Mouse (Mus musculus): ENCODE data around the gene Ube2n. TPM values are rescaled to one million over a fixed set of nuclear protein-coding genes. Genes with fewer than 3 reads are reported as not detected.

Gene Ube2n
- polyA plus RNA-seq, 1 experiment from 2014 or later: 371 TPM

- no peak for DNase-seq (ENCODE audit: low spot score)
- peak overlapping the region; percentile 91 for H3K4me2 ChIP-seq (replicated peaks)
- H3K36me3 ChIP-seq (replicated peaks; ENCODE audit: control insufficient read depth, insufficient read depth): no peaks in the 10 kb centered on the region
- H3K9me3 ChIP-seq (ENCODE audit: control insufficient read depth, low read length): no peaks in the 10 kb centered on the region
- peak overlapping the region; percentile 96 for H3K4me3 ChIP-seq (replicated peaks; ENCODE audit: low read length)
- peak overlapping the region; percentile 92 for H3K9ac ChIP-seq
- no peaks in the 10 kb centered on the region for H3K27me3 ChIP-seq (ENCODE audit: control insufficient read depth, insufficient read depth, low read length)
- no peak for ATAC-seq (ENCODE audit: low FRiP score)
- H3K27ac ChIP-seq: no peak overlapping the region
- 50% methylated on average over 7 of the region's 7 CpGs for whole genome bisulfite sequencing
- H3K4me1 ChIP-seq (replicated peaks; ENCODE audit: control insufficient read depth, insufficient read depth, low read length): peaks cover 20% of the 10 kb centered on the region
Observed at GRCm38 (mm10) chr10:95561616-95562015, 46.7 kb downstream of the Ube2n start.

GRCm38 (mm10) chr10:95562395-95562794 is 47.5 kb downstream of the Ube2n start:
- Histone ChIP-seq H3K4me1 (replicated peaks; ENCODE audit: control insufficient read depth, insufficient read depth, low read length) (peaks cover 20% of the 10 kb centered on the region), H3K27ac (no peak overlapping the region), H3K4me2 (replicated peaks) (peak overlapping the region; percentile 91), H3K4me3 (replicated peaks; ENCODE audit: low read length) (peak overlapping the region; percentile 96), H3K36me3 (replicated peaks; ENCODE audit: control insufficient read depth, insufficient read depth) (no peaks in the 10 kb centered on the region), H3K9me3 (ENCODE audit: control insufficient read depth, low read length) (no peaks in the 10 kb centered on the region), H3K27me3 (ENCODE audit: control insufficient read depth, insufficient read depth, low read length) (no peaks in the 10 kb centered on the region), H3K9ac (peak overlapping the region; percentile 92)
- ATAC-seq (ENCODE audit: low FRiP score) (no peak), DNase-seq (ENCODE audit: low spot score) (no peak)
- 16% methylated on average over 8 of the region's 8 CpGs for WGBS

DNA sequence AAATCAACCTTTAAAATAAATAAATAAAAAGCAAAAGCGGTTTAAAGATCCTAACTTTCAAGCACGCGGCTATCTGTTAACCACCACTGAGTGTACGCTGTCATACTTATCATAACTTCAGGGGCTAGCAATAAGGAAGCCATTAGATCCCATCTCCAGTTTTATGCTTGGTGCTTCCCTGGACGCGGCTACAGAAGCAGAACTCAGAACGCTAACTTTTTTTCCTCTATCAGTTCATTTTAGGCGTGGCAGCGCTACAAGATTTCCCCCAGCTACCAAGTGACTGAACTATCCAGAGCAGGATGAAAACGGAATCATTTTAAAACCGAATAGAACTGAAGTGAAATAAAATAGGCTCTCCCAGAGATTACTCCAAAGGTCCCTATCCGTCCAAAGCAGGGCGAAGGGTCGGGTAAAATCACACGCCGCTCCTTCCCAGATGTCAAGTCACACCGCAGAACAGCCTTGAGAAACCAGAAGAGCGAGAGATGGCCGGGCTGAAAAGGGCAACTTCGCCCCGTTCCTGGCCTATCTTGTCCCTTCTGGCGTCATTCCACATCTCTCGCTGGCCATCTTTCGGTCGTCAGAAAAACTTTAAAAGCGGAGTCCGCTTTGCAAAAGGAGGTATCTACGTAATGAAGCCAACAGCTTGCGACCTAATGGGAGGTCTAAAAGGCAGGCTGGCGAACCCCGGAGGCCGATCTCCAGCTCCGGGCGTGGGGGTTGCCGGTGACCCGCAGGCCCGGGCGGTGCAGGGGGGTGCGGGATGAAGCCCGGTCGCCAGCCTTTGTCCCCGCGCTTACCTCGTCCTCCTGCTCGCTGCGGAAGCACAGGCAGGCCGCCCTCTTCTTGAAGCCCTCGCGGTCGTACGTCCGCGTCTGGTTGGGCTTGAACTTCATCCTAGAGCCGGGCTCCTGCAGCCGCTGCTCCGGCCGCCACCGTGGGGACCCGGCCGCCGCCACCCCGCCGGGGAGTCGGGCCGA is 48.2 kb downstream of the Ube2n start:
- Histone ChIP-seq H3K4me1 (replicated peaks; ENCODE audit: control insufficient read depth, insufficient read depth, low read length) (peaks cover 20% of the 10 kb centered on the region), H3K36me3 (replicated peaks; ENCODE audit: control insufficient read depth, insufficient read depth) (no peaks in the 10 kb centered on the region), H3K27me3 (ENCODE audit: control insufficient read depth, insufficient read depth, low read length) (no peaks in the 10 kb centered on the region), H3K4me3 (replicated peaks; ENCODE audit: low read length) (peak overlapping the region; percentile 96), H3K4me2 (replicated peaks) (peak overlapping the region; percentile 91), H3K9ac (peak overlapping the region; percentile 92), H3K27ac (peak overlapping the region; percentile 95), H3K9me3 (ENCODE audit: control insufficient read depth, low read length) (no peaks in the 10 kb centered on the region)
- DNase-seq (ENCODE audit: low spot score) (peak; percentile 52), ATAC-seq (ENCODE audit: low FRiP score) (peak; percentile 61)
- under 1% methylated on average over 65 of the region's 65 CpGs for WGBS

GRCm38 (mm10) chr10:95563851-95564845 is 49.2 kb downstream of the Ube2n start, which contains the start of gene Nudt4:
Nudt4 (minus strand) TSS chr10:95564146.
- Histone ChIP-seq H3K27me3 (ENCODE audit: control insufficient read depth, insufficient read depth, low read length) (no peaks in the 10 kb centered on the region), H3K36me3 (replicated peaks; ENCODE audit: control insufficient read depth, insufficient read depth) (no peaks in the 10 kb centered on the region), H3K4me3 (replicated peaks; ENCODE audit: low read length) (peak within 1 kb of the TSS; percentile 96), H3K27ac (peak within 1 kb of the TSS; percentile 95), H3K4me1 (replicated peaks; ENCODE audit: control insufficient read depth, insufficient read depth, low read length) (peaks cover 18% of the 10 kb centered on the region), H3K9ac (peak within 1 kb of the TSS; percentile 92), H3K9me3 (ENCODE audit: control insufficient read depth, low read length) (no peaks in the 10 kb centered on the region), H3K4me2 (replicated peaks) (peak within 1 kb of the TSS; percentile 91)
- DNase-seq (ENCODE audit: low spot score) (peak; percentile 95), ATAC-seq (ENCODE audit: low FRiP score) (peak; percentile 94)
- 2% methylated on average over 50 of the region's 97 CpGs for WGBS

- DNase-seq (ENCODE audit: low spot score) (no peak), ATAC-seq (ENCODE audit: low FRiP score) (no peak)
- 22% methylated on average over 14 of the region's 14 CpGs for WGBS
Observed at GRCm38 (mm10) chr10:95565156-95565854, 50.4 kb downstream of the Ube2n start.

GRCm38 (mm10) chr10:95566786-95567185 is 51.8 kb downstream of the Ube2n start:
- 95% methylated on average over 3 of the region's 3 CpGs for WGBS
- no peak overlapping the region for H3K4me3 ChIP-seq (replicated peaks; ENCODE audit: low read length)
- no peak for DNase-seq (ENCODE audit: low spot score)
- peaks cover 7% of the 10 kb centered on the region; the same call in 1 of the 2 replicates for H3K4me1 ChIP-seq (replicated peaks; ENCODE audit: control insufficient read depth, insufficient read depth, low read length)
- ATAC-seq (ENCODE audit: low FRiP score): no peak
- H3K36me3 ChIP-seq (replicated peaks; ENCODE audit: control insufficient read depth, insufficient read depth): no peaks in the 10 kb centered on the region
- H3K9ac ChIP-seq: no peak overlapping the region
- no peaks in the 10 kb centered on the region for H3K9me3 ChIP-seq (ENCODE audit: control insufficient read depth, low read length)
- no peak overlapping the region for H3K27ac ChIP-seq
- H3K27me3 ChIP-seq (ENCODE audit: control insufficient read depth, insufficient read depth, low read length): no peaks in the 10 kb centered on the region
- no peak overlapping the region for H3K4me2 ChIP-seq (replicated peaks)

More at GRCm38 (mm10) chr10:95565156-95565854, 50.4 kb downstream of the Ube2n start:
- Histone ChIP-seq H3K4me3 (replicated peaks; ENCODE audit: low read length) (no peak overlapping the region), H3K27ac (no peak overlapping the region), H3K4me2 (replicated peaks) (no peak overlapping the region), H3K36me3 (replicated peaks; ENCODE audit: control insufficient read depth, insufficient read depth) (no peaks in the 10 kb centered on the region), H3K9ac (no peak overlapping the region), H3K4me1 (replicated peaks; ENCODE audit: control insufficient read depth, insufficient read depth, low read length) (peaks cover 16% of the 10 kb centered on the region), H3K9me3 (ENCODE audit: control insufficient read depth, low read length) (no peaks in the 10 kb centered on the region), H3K27me3 (ENCODE audit: control insufficient read depth, insufficient read depth, low read length) (no peaks in the 10 kb centered on the region)

GRCm38 (mm10) chr10:95567550-95567949 is 52.6 kb downstream of the Ube2n start:
- no peak for DNase-seq (ENCODE audit: low spot score)
- Histone ChIP-seq H3K4me3 (replicated peaks; ENCODE audit: low read length) (no peak overlapping the region), H3K9me3 (ENCODE audit: control insufficient read depth, low read length) (no peaks in the 10 kb centered on the region), H3K27me3 (ENCODE audit: control insufficient read depth, insufficient read depth, low read length) (no peaks in the 10 kb centered on the region), H3K36me3 (replicated peaks; ENCODE audit: control insufficient read depth, insufficient read depth) (no peaks in the 10 kb centered on the region), H3K27ac (no peak overlapping the region), H3K9ac (no peak overlapping the region), H3K4me2 (replicated peaks) (no peak overlapping the region), H3K4me1 (replicated peaks; ENCODE audit: control insufficient read depth, insufficient read depth, low read length) (no peaks in the 10 kb centered on the region; the same call in 1 of the 2 replicates)
- 71% methylated on average over 5 of the region's 5 CpGs for WGBS
- no peak for ATAC-seq (ENCODE audit: low FRiP score)

DNA sequence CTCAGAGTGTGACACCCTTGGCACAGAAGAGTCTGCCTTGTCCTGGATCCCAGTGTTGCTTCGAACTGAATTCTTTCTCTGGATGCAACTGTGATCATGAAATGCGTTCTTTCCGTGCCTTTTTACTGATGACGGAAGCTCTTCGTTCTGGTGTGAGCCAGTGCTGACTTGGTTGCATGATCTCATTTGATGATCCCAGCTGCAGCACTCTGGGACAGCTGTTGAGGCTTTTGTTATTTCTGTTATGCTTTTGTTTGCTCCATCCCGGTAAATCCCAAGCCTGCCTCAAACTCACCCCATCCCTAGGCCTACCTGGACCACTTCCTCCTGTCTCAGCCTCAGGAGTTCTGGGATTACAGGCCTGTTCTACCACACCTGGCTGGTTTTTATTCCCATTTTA is 53.1 kb downstream of the Ube2n start:
- DNase-seq (ENCODE audit: low spot score): no peak
- Histone ChIP-seq H3K9me3 (ENCODE audit: control insufficient read depth, low read length) (no peaks in the 10 kb centered on the region), H3K27me3 (ENCODE audit: control insufficient read depth, insufficient read depth, low read length) (no peaks in the 10 kb centered on the region), H3K27ac (no peak overlapping the region), H3K9ac (no peak overlapping the region), H3K4me3 (replicated peaks; ENCODE audit: low read length) (no peak overlapping the region), H3K4me2 (replicated peaks) (no peak overlapping the region), H3K36me3 (replicated peaks; ENCODE audit: control insufficient read depth, insufficient read depth) (no peaks in the 10 kb centered on the region), H3K4me1 (replicated peaks; ENCODE audit: control insufficient read depth, insufficient read depth, low read length) (no peaks in the 10 kb centered on the region)
- WGBS: 85% methylated on average over 6 of the region's 6 CpGs
- ATAC-seq (ENCODE audit: low FRiP score): no peak
